ENCODE assay signal across 8 mouse cellular contexts in genomic region chr9:61509591-61510191, GRCm38 (mm10).
DNase-seq lines count a peak whose midpoint lies in the region; ATAC-seq and TF ChIP-seq lines count a peak whose summit lies in the region.
"Had no signal": no experiment of that assay in that cellular context is flagged by ENCODE, and none has a peak within 500 bp of the region (broad histone marks: within the 10 kb centered on the region; RNA-seq: fewer than 3 reads in every experiment).

No protein-coding gene starts in this region.

- H3K4me2 ChIP-seq in lung, embryonic 14.5 days, result peak overlapping the region; percentile 20; the same call in 1 of the 2 replicates
- H3K4me2 ChIP-seq in midbrain, embryonic 16.5 days (ENCODE audit: low read length), result no peak overlapping the region

- peak; percentile 55 for DNase-seq in lung, embryonic 14.5 days
- DNase-seq in lung, postnatal 25 days (ENCODE audit: low spot score), result no peak
- DNase-seq in hindbrain, embryonic 10.5 days (ENCODE audit: low spot score), result peak; percentile 35
- no peak for DNase-seq in urinary bladder, postnatal 4 days (ENCODE audit: low spot score in 2 of 2)
- no peak for DNase-seq in cerebellum, adult 11 months
- DNase-seq: heart, adult 2 months had no signal

- no peak overlapping the region for H3K9ac ChIP-seq in lung, embryonic 14.5 days
- H3K9ac ChIP-seq in midbrain, embryonic 16.5 days (ENCODE audit: low read depth, low read length), result no peak overlapping the region

- peak; percentile 40 for TF ChIP-seq CTCF in lung, embryonic 14.5 days (IDR thresholded peaks at IDR 0.05; ENCODE audit: low read depth)

- ATAC-seq in lung, embryonic 14.5 days (ENCODE audit: insufficient read depth), result no peak; the same call in 1 of the 2 replicates
- peak; percentile 68 for ATAC-seq in midbrain, embryonic 16.5 days
- ATAC-seq in frontal cortex, adult (ENCODE audit: low TSS enrichment), result no peak

- H3K4me3 ChIP-seq in lung, embryonic 14.5 days (ENCODE audit: low read depth, low read length), result no peak overlapping the region
- H3K4me3 ChIP-seq in hindbrain, embryonic 10.5 days, result peak overlapping the region; percentile 30
- no peak overlapping the region for H3K4me3 ChIP-seq in midbrain, embryonic 16.5 days (ENCODE audit: low read depth, low read length)
- H3K4me3 ChIP-seq: heart, adult 2 months had no signal

- H3K27me3 ChIP-seq in lung, embryonic 14.5 days (ENCODE audit: insufficient read depth, low read length), result peaks cover 28% of the 10 kb centered on the region
- peaks cover 51% of the 10 kb centered on the region for H3K27me3 ChIP-seq in hindbrain, embryonic 10.5 days (ENCODE audit: insufficient read depth, poor library complexity, severe bottlenecking)
- no peaks in the 10 kb centered on the region for H3K27me3 ChIP-seq in midbrain, embryonic 16.5 days (ENCODE audit: control insufficient read depth, insufficient read depth, low read depth, low read length)

- no peaks in the 10 kb centered on the region for H3K9me3 ChIP-seq in lung, embryonic 14.5 days (ENCODE audit: low read depth, low read length)
- no peaks in the 10 kb centered on the region for H3K9me3 ChIP-seq in hindbrain, embryonic 10.5 days
- H3K9me3 ChIP-seq in midbrain, embryonic 16.5 days (replicated peaks; ENCODE audit: control insufficient read depth, low read length, poor library complexity, severe bottlenecking), result no peaks in the 10 kb centered on the region

- WGBS in lung, embryonic 14.5 days, result 14% methylated on average over 26 of the region's 26 CpGs
- 15% methylated on average over 26 of the region's 26 CpGs for WGBS in hindbrain, embryonic 10.5 days
- 15% methylated on average over 26 of the region's 26 CpGs for WGBS in midbrain, embryonic 16.5 days

- H3K36me3 ChIP-seq in lung, embryonic 14.5 days (ENCODE audit: insufficient read depth), result no peaks in the 10 kb centered on the region
- H3K36me3 ChIP-seq in hindbrain, embryonic 10.5 days, result no peaks in the 10 kb centered on the region
- no peaks in the 10 kb centered on the region for H3K36me3 ChIP-seq in midbrain, embryonic 16.5 days (ENCODE audit: control insufficient read depth, insufficient read depth, low read length)

- H3K4me1 ChIP-seq in lung, embryonic 14.5 days (ENCODE audit: insufficient read depth), result no peaks in the 10 kb centered on the region
- peaks cover 30% of the 10 kb centered on the region for H3K4me1 ChIP-seq in hindbrain, embryonic 10.5 days (replicated peaks)
- H3K4me1 ChIP-seq in midbrain, embryonic 16.5 days (ENCODE audit: control insufficient read depth, insufficient read depth, low read length), result peaks cover 12% of the 10 kb centered on the region

- H3K27ac ChIP-seq in lung, embryonic 14.5 days (ENCODE audit: low read depth), result no peak overlapping the region
- peak overlapping the region; percentile 18; the same call in 1 of the 2 replicates for H3K27ac ChIP-seq in hindbrain, embryonic 10.5 days
- H3K27ac ChIP-seq in midbrain, embryonic 16.5 days (ENCODE audit: low read length), result peak overlapping the region; percentile 30; the same call in 1 of the 2 replicates
- H3K27ac ChIP-seq: heart, adult 2 months had no signal

Comparison
In these comparisons a context has a peak if more than half of its experiments do, and no peak if none do; other contexts are left out.
1. DNase-seq: peak in lung, embryonic 14.5 days (single experiment) and hindbrain, embryonic 10.5 days (single experiment); none in lung, postnatal 25 days (single experiment), urinary bladder, postnatal 4 days (0 of 2) and cerebellum, adult 11 months (single experiment).